Mouse (Mus musculus): ENCODE measurements around the gene Haao.
"Not testable (repeated sequence)": the region's sequence is repeated elsewhere in the genome, so short reads cannot be mapped to it uniquely, and the experiment has no call there.

Gene Haao

DNA sequence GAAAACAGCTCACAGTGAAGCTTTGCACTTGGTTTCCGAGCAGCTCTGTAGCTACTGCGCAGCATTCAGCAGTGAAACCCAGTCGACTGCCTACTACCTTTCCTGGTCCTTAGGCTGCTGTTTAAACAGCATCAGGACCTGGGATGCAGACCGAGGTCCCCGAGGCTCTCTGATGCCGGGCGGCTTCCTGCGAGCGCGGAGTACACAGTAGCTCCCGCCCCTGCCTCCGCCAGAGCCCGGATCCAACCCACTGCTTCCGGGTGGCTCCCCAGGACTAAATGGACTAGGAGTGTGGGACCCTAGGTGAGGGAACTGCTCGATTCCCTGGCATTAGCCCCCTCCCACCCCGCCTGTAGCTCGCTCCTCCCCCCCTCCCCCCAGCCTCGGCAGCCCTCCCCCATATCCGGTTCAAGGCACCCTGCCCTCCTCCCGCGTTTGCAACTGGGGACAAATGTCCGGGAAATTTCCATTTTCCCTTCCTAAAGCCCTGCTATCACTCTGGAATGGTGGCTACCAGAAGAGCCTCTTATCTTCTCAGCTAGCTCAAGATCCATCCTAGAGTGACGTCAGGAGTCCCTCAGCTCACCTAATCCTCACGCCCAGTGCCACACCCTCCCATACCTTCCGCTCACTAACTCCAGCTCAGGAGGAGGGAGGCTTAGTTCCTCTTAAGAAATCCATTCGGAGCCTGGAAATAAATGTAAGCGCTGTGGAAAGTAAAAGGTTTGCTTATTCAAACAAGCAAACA is 14.5 kb upstream of the Haao start:
- peak in 1 of 2 experiments; percentile 75 for DNase-seq

DNA sequence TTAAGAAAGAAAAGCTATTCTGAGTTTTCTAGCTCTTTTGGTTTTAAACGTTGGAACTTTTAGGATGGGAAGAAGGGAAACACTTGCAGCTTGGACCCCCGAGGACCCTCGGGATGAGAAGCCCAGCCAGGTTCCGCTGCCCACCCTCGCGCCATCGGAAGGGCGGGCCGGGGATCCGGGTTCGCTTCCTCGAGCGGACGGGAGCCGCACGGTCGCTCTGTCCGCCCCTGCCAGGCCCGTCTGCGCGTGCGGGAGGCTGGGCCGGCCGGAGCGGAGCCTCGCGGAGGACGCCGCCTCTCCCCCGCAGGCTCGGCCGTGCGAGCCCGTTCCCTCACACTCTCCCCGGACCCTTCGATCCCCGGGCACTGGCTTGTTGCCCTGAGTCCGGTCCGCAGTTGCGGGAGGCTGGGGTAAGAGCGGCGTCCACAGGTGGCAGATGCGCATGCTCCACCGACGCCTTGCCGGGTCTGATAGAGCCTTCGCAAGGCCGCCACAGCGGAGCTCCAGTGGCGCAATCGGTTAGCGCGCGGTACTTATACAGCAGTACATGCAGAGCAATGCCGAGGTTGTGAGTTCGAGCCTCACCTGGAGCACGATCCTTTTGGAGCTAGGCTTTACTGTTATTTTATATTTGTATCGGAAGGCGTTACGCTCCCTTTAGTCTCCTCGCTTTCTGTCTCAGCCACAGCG is 13.8 kb upstream of the Haao start:
- DNase-seq: peak; percentile 99 to 100

DNA sequence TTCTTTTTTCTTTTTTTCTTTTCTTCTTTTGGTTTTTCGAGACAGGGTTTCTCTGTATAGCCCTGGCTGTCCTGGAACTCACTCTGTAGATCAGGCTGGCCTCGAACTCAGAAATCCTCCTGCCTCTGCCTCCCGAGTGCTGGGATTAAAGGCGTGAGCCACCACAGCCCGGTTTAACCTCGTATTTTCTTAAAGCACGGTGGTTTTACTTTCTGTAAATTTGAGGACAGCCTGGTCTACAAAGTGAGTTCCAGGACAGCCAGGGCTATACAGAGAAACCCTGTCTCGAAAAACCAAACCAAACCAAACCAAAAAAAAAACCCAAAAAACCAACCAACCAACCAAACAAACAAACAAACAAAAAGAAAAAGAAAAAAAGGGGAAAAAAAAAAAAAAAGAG is 13.2 kb upstream of the Haao start:
- DNase-seq: not testable (repeated sequence)

DNA sequence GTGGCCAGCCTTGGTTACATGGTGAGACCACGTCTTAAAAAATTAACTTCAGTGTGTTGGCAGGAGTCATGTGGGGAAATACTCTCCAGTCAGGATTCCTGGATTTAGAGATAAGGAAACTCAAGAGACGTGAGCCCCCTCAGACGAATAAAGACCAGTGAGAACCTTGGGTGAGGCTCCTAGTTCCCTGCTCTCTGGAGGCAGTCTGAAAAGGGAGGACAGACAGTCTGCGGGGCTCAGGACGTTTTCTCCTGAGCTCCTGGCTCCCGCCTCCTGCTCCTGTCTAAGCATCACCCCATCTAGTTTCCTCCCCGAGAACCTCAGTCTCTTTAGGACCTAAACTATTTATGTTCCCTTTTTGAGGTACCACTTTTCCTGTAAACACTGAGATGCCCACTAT is 12.5 kb upstream of the Haao start:
- no peak for DNase-seq

DNA sequence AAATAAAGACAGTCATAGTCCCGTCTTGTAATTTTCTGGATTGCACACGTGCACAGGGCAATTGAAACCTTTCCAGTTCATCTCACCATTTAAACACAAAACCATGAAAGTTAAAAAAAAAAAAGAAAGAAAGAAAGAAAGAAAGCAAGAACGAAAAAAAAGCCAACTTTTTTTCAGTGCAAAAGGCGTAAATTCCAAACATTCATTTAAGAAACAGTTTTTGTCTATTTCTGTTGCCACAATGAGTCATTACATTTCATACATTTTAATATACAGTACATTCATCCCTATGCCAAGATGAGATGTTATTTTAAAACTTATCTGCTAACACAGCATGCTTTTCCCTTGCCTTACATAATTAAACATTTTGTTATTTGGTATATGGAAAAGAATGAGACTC is 11.9 kb upstream of the Haao start:
- no peak for DNase-seq

DNA sequence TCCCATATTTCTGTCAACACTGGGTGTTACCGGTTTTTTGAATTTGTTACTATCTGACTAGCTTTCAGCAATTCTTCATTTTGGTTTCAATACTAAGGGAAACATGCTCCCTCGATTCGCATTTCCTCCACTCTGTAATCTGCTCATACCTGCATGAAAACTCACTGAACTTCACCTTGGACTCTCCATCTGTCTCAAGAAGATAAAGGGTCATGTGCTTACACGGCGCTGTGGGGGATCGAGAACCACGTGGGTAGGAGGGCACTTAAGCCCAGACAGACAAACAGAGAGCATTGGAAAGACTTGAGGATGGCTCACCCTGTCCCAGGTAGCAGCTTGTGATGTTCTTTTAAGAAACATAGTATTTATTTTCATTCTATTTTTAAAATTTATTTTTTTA is 10.7 kb upstream of the Haao start:
- no peak for DNase-seq

DNA sequence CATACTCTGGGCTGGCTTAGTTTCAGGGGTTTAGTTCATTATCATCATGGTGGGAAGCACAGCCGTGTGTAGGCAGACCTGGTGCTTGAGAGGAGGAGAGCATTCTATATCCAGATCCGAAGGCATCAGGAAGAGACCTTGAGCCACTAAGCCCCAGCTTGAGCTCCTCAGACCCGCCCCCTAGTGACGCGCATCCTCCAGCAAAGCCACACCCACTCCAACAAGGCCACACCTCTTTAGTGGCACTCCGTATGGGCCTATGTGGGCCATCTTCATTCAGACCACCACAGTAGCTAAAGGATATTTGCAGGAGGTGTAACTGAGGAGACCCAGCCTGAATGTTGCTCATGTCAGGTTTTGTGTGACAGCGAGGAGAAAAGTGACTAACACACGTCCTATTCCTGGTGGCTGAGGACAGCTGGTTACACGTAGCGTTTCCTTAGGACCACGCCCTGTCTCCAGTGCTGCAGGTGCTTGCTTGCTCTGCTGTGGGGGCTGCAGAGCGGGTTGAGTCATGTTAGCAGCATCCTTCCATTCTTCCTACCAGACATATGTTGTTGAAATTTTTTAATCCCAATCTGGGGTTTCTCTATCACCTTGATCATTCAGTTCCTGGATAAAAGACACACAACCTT is 6.6 kb upstream of the Haao start:
- no peak for DNase-seq

DNA sequence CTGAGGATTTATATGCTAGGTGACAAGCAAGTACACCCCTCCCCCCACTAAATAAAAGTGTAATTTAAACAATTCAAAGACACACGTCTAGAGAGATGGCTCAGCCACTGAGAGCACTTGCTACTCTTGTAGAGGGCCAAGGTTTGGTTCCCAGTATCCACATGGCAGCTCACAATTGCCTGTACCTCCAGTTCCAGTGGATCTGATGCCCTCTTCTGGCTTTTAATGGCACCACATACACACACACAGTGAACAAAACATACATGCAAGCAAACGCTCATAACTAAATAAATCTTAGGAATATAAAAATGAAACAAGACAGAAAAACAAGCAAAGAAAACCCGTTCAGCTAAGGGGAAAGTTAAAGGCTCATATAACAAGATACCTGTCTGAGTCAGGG is 6.1 kb upstream of the Haao start:
- no peak for DNase-seq

DNA sequence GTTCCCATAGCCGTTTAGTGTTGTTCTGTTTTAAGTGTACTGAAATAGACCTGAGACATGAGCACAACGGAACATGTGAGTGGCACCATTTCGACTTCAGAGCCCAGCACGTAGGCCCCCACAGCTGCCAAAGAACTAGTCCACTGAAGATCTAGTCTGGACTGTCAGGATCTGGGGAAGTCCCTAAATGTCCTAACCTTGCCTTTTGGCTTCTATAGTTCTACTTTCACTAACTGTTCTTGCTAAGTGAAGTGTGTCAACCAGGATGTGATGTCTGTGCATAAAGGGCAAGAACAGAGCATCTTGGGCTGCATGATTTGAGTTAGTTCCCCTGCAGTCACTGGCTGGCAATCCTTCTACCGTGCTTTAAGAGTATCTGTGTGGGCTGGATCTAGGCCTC is 3.1 kb upstream of the Haao start:
- no peak for DNase-seq

DNA sequence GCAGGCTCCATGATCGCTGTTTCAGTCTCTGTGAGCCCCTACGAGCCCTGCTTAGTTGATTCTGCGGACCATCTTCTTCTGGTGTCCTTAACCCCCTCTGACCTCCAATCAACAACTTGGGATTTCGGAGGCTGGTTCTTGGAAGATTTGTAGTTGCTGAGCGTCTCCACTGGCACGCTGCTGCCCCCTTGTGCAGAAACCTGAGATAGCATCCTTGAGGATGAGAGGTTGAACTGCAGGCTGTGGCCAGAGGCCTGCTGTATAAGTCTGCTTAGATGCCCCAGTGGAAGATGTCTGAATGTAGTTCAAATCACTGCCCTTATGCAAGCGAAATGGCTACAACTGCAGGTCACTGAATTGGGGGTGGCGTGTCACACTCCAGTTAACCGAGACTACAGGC is 2.7 kb upstream of the Haao start:
- DNase-seq: peak; percentile 92 to 95

DNA sequence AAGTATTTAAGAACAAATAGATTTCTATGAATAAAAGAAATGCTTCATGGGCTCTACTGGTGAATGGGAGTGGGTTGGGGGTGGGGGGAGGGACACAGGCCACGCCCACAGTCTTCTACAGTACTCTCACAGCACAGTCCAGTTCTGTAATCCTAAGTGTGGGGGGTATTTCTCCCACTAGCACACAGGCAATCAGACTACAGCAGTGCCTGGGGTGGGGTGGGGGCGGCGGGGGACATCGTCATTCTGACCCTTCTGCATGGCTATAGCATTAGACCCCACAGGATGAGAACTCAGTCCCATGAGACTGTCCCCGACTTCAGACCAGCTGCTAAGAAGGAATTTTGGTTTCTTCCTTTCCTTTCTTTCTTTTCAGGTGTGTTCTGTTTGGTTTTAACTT is 2.0 kb upstream of the Haao start:
- DNase-seq: no peak

DNA sequence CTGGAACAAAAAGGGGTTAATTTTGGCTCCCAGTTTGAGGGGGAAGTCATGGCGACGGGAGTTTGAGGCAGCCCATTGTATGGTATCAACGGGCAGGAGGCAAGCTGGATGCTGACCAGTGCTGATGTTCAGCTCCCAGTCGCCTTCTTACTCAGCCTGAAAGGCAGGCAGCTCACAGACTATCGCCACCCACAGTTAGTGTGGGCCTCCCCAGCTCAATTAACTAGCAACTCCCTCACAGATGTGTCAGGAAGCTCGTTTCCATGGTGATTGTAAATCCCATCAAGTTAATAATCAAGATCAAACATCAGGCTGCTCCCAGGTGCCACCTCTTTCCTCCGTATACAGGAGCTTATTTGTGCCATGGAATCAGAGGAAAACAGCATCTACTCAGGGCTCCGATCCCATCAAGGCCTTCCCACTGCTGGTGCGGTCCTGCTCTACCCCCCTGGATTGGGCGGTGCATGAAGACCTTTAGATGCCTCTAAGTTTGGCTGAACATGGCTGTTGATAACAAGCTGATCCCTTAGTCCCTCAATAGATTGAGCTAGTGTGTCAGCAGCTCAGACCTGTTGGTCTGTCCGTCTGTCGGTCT is 1.4 kb upstream of the Haao start:
- DNase-seq: no peak

DNA sequence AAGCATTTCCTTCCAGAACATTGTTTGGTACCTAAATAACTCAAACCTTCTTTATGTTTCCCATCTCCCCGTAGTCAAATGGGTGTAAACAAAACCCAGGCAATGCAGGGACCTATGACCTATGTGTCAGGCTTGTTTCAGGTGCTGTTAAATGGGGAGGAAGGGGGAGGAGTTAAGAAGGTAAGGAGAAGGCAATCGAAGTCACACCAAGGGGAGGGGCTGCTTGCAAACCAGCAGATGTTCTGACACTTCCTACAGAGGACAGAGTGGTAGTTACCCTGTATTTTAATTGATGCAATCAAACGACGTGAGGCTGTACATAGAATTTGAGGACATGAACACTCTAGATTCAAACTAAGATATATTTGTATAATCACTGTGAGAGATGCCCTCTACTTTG is 719 bp upstream of the Haao start:
- DNase-seq: no peak

DNA sequence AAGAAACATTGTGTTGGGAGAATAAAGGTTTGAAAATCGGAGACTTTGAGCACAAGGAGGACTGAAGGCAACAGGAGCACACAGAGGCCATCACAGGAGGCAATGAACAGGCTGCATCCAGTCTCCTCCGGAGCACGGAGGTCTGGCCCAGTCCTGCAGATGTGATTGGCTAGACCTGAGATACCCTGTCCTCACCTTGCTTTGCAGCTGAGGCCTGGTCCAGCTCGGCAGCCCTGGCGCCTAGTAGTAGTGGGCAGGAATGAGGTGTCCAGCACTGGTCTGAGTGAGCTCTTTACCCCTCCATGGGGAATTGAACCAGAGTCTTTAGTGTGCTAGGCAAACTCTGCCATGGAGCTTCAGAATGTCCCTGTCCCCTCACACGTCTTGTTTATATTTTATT is 663 bp downstream of the Haao start:
- no peak for DNase-seq

DNA sequence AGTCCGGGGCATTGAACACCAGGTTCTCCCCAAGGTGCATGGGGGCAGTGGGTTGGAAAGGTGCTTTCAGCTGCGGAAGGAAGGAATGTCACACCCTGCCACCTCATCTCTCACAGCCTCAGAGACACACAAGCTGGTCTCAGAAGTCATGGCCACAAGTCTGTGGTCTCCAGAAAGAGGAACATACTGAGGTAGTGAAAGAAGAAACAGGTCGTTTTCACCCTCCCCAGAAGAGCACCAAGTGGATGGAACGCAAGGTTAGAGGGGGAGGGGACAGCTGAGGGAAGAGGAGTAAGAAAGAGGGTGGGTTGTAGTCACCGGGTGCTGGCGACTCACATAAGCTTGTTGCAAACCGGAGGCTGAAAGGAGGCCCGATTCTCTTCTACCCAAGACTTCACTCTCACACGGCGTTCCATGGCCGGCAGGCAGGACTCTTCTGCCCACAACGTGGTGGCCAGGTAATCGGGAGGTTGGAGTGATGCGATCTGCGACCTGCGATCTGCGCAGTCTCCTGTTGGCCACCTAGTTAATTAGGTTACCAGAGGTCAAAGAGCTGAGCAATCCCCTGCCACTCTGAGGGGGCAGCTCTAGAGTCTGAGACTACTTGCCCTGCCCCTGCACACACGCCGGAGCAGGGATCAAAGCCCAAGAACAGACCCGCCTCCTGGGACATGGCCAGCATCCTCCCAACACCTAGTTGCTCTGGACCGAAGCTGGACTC is 1.3 kb downstream of the Haao start:
- no peak for DNase-seq

DNA sequence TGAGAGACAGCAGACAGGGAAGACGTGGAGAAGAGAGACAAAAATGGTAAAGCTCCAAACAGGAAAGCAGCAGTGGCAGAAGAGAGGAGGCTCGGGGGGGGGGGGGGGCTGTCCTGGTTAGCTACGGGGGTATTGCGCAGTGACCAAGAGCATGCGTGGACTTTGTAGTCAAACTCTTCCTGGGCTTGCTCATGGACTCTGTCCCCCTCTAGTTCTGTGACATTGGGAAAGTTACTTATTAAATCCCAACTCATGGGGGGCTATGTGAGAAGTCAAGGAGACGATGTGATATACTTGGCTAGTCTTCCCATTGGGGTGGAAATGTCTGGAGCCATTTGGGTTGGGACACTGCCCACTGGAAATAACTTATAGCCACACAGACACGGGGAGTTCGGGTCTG is 2.2 kb downstream of the Haao start:
- no peak for DNase-seq

DNA sequence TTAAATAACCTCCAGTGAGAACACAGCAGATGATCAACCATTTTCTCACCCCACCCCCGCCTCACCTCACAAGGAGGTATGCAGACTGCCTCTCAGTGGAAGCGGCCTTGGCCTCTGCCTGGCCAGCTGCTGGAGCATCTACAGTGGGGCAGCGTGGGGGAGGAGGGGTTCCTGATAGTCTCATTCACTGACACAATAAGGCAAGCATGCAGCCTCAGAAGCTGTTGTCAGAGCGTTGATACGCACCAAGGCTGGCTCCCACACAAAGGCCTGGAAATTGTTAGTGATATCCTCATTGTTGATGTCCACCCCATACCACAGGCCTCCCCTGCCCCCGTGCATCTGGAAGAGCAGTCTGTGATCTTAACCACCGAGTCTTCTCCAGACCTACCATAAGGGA is 4.0 kb downstream of the Haao start:
- no peak for DNase-seq

DNA sequence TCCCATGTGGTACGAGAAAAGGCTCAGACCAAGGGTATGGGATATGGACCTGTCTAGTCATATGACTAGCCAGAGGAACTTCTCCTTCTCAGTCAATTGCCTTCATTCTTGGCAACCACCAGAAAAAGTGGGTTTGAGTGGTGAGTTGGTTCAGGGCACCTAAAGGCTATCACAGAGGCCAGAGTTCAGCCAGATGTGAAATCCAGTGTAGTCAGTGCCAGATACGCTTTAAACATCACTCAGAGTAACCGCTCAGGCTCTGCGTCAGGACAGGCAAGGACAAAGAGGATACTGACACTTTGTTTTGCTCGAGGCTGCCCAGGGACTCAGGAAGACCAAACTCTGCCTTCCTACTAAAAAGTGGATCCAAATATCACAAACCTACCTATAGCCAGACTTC is 6.8 kb downstream of the Haao start:
- no peak for DNase-seq

DNA sequence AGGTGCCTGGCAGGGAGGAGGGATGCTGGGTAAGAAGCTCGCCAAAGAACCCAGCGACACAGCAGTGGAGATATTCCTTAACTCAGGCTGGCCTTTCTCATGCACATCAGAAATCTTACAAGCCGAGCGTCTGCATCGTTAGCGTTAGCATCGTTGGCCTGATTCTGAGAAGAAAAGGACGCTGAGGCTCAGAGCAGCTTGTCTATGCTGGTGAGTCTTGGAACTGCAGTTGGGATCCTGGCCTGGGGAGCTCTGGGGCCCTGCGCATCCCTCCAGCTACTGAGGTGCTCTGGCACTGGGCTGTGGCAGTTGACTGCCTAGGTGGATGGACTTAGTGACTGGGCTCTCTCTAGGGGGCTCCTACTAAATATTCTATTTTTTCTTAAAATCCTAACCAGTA is 8.6 kb downstream of the Haao start:
- no peak for DNase-seq

DNA sequence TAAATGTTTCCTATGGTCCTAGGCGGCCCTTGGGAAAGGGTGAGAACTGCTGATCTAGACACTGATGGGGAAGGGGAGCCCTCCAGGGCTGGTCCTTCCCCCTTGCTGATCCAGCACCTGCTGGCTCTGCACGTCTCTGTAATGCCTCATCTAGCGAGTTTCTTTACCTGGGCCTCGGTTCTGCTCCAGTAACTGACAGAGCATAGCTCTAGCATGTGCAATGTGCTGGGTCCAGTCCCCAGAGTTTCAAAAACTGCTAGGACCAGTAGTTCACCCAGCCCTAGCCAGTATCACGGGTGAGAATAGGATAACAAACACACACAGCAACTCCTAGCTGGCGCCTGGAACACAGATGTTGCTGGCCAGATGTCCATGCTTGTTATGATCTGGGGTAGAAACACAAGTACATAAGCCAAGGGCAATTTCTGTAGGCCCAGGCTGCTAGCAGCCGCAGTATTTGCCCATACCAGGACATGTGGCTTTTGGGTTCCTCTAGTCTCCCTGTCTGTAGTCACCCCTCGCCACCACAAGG is 10.0 kb downstream of the Haao start:
- DNase-seq: no peak

DNA sequence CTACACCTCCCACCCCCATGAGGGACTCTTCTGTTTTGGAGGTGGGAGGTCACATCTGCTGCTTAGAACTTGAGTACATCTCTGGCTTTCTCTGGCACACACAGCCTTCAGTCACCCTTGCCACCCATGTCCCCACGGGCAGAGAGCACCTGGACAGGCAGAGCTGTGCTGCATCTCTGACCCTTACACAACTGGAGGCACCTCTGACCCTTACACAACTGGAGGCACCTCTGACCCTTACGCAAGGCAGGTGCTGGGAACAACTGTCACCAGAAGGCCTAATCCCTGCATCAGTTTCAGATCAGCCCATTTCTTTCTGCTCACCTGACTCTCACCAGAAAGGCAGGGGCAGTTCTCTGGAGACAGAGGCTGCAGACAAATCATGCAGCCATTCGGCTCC is 11.7 kb downstream of the Haao start:
- no peak for DNase-seq

DNA sequence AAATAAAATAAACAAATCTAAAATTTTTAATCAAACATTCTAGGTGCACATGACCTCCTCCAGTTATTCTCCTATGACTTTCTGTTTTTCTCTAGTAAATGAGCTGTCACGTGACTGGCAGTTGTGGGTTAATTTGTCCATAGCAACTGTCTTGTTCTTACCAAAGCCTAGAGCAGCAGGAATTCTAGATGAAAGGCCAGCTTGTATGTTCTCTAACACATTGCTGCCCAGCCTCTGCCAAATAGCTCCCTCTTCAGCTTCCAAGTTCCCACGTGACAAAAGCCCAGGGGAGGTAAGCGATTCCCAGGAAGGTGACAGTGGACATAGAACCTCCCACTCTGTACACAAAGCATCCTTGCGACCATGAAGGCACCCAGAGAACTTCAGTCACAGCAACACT is 13.6 kb downstream of the Haao start:
- DNase-seq: no peak

Data from cerebellum, postnatal 25 days (tissue).